Mouse (Mus musculus): ENCODE measurements around the gene Zc3h7a. TPM values are rescaled to one million over a fixed set of nuclear protein-coding genes. Genes with fewer than 3 reads are reported as not detected.

Zc3h7a gene
- polyA plus RNA-seq, 1 experiment: 29.5 TPM

DNA sequence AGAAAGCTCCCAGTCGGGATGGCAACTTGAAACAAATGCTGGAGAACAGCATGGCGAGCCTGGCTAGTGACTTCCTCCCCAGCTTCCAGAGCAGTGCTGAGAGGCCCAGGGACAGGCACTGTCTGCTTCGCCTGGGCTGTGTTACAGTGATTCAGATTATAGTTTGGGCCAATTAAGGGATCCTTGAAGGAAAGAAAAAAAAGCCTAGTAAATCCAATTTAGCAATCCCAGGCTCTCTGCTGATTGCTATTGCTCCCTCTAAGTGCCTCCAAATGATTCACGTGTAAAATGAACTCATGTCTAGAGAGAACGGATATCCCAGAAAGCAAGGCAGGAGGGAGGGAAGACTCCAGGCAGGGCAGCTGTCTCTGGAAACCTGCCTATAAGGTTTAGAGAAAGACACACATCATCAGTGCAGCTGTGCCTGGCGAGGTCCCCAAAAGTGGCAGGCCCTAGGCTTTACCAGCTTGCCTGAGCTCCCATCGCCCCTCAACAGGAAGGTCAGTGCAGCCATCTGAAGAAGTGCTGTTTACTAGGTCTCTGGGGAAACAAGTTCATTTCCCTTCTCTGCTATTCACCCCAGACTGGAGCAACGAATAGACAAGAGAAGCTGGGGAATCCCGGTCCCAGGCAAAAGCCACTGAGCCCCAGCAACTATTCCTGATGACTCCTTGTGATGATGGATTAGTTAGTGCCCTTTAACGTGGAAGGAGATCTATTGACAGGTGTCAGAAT is 85.2 kb downstream of the Zc3h7a start:
- H3K36me3 ChIP-seq (ENCODE audit: control insufficient read depth, insufficient read depth, low read length): peaks cover 4% of the 10 kb centered on the region; the same call in 1 of the 2 replicates
- TF ChIP-seq CTCF (conservative IDR thresholded peaks at IDR 0.05; ENCODE audit: insufficient read depth, insufficient read length, low read depth, low read length) (no peak), POLR2A (IDR thresholded peaks at IDR 0.05; ENCODE audit: low read depth, low read length) (no peak)
- no peak overlapping the region for H3K27ac ChIP-seq (ENCODE audit: insufficient read depth, low read depth, low read length)
- 68% methylated on average over 10 of the region's 10 CpGs for WGBS
- peaks cover 4% of the 10 kb centered on the region; the same call in 1 of the 2 replicates for H3K4me1 ChIP-seq (ENCODE audit: control insufficient read depth, insufficient read depth, low read length)
- no peak for DNase-seq
- H3K27me3 ChIP-seq (replicated peaks; ENCODE audit: control insufficient read depth, insufficient read depth, low read length): no peaks in the 10 kb centered on the region
- no peak overlapping the region for H3K4me3 ChIP-seq (ENCODE audit: insufficient read depth, low read depth, low read length)

DNA sequence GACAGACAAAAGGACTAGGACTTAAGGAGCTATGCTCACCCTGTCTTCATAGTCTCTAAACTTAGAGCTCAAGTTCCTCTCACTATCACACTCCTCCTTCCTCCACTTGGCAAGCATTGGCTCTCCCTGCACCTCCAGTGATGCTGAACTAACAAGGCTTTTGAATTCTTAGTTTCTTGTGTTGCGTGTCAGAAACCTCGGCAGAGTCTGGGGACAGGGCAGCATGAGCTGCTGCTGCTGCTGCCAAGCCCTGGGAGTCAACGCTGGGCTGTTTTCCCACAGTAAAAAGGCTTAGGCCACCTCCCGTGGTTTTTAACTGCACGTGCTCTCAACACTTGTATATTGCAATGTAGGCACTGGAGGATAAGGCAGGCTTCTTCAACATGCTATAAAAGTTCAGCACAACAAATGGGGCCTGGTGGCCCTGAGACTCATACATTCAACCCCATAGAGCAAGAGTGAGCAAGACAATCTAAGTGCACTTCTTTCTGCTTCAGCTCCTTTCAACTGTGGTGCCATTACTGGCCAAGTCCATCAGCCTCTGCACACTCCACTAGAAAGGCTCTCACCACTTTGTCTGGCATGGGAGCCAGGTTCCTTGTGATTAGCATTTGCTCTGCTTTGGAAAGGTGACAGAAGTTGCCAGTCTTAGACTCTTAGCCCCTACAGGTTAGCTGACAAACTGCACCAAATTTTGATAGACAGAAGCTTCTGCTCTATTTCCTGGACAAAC is 89.2 kb downstream of the Zc3h7a start:
- H3K4me1 ChIP-seq (ENCODE audit: control insufficient read depth, insufficient read depth, low read length): peaks cover 4% of the 10 kb centered on the region; the same call in 1 of the 2 replicates
- WGBS: 54% methylated on average over 5 of the region's 5 CpGs
- peak overlapping the region; percentile 39; the same call in 1 of the 2 replicates for H3K27ac ChIP-seq (ENCODE audit: insufficient read depth, low read depth, low read length)
- TF ChIP-seq POLR2A (IDR thresholded peaks at IDR 0.05; ENCODE audit: low read depth, low read length) (no peak), CTCF (conservative IDR thresholded peaks at IDR 0.05; ENCODE audit: insufficient read depth, insufficient read length, low read depth, low read length) (no peak)
- no peaks in the 10 kb centered on the region for H3K27me3 ChIP-seq (replicated peaks; ENCODE audit: control insufficient read depth, insufficient read depth, low read length)
- H3K36me3 ChIP-seq (ENCODE audit: control insufficient read depth, insufficient read depth, low read length): peaks cover 12% of the 10 kb centered on the region
- H3K4me3 ChIP-seq (ENCODE audit: insufficient read depth, low read depth, low read length): no peak overlapping the region
- peak; percentile 57 for DNase-seq

Other genes starting within 250 kb of the Zc3h7a start
- gene Snn, start 115.4 kb downstream of the Zc3h7a start, polyA plus RNA-seq (2012; rRNA removed): 67.2 and 71.2 TPM in 2 replicates
- 125 and 145 TPM in 2 replicates for gene Litaf, start 110.2 kb downstream of the Zc3h7a start, polyA plus RNA-seq (2012; rRNA removed)
- 26.7 and 28.2 TPM in 2 replicates for gene Txndc11, start 41.7 kb downstream of the Zc3h7a start, polyA plus RNA-seq (2012; rRNA removed)
- 6.1 and 9.5 TPM in 2 replicates for gene Rsl1d1, start 26.9 kb upstream of the Zc3h7a start, polyA plus RNA-seq (2012; rRNA removed)
- 17.4 and 19.1 TPM in 2 replicates for gene Gspt1, start 77.9 kb upstream of the Zc3h7a start, polyA plus RNA-seq (2012; rRNA removed)
- 0.16 and 0.27 TPM in 2 replicates for gene Tnfrsf17, start 137.4 kb upstream of the Zc3h7a start, polyA plus RNA-seq (2012; rRNA removed)
- gene Snx29, start 146.5 kb upstream of the Zc3h7a start, polyA plus RNA-seq (2012; rRNA removed): 64.8 and 75.4 TPM in 2 replicates